Mouse (Mus musculus): Measurements from ENCODE around the gene Gimap8. TPM values are rescaled to one million over a fixed set of nuclear protein-coding genes. Genes with fewer than 3 reads are reported as not detected.

Gene Gimap8
- polyA plus RNA-seq, 1 experiment from 2014 or later, result 1.1 TPM

DNA sequence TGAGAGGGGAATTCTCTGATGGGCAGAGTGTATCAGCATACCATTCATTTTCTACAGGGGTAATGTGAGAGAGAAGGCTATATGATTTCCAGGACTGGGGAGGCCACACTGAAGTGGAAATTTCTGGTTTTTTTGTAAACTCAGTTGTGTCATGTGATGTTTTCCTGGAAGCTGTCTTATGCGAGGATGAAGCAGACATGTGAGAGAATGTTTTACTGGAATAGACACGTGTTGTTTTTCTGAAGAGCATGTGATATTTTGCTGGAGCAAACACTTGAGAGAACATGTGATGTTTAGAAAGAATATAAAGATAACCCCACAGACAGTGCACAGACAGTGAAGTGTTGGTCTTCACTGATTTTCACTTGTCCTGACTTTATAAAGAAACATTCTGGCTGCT is 8.5 kb upstream of the Gimap8 start:
- Histone ChIP-seq H3K27me3 (no peaks in the 10 kb centered on the region), H3K4me1 (no peaks in the 10 kb centered on the region), H3K4me3 (replicated peaks) (no peak overlapping the region), H3K36me3 (no peaks in the 10 kb centered on the region), H3K9me3 (replicated peaks) (no peaks in the 10 kb centered on the region), H3K9ac (no peak overlapping the region), H3K4me2 (replicated peaks) (no peak overlapping the region), H3K27ac (replicated peaks) (no peak overlapping the region)
- 64% methylated on average over 2 of the region's 2 CpGs for WGBS
- ATAC-seq (ENCODE audit: insufficient number of reproducible peaks, low FRiP score, low TSS enrichment, low read depth), result no peak

DNA sequence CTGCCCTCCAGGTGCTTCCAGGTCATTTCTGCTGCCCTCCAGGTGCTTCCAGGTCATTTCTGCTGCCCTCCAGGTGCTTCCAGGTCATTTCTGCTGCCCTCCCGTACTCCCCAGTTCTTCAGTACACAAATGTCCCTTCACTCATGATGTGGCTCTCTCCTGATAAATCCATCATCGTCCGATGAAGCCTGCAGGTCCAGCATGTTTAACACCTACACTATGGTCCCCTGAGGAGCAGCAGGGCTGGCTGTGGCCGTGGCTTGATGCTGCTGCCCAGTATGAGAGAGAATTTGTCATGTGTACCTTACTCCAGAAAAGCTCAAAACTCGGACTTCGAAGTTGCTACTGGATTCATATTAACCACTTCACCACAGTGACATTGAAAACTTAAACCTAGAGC is 5.6 kb upstream of the Gimap8 start:
- 71% methylated on average over 6 of the region's 6 CpGs for WGBS
- Histone ChIP-seq H3K27me3 (no peaks in the 10 kb centered on the region), H3K4me2 (replicated peaks) (no peak overlapping the region), H3K27ac (replicated peaks) (no peak overlapping the region), H3K4me3 (replicated peaks) (no peak overlapping the region), H3K9ac (no peak overlapping the region), H3K4me1 (no peaks in the 10 kb centered on the region), H3K9me3 (replicated peaks) (no peaks in the 10 kb centered on the region), H3K36me3 (no peaks in the 10 kb centered on the region)
- no peak for ATAC-seq (ENCODE audit: insufficient number of reproducible peaks, low FRiP score, low TSS enrichment, low read depth)

GRCm38 (mm10) chr6:48642764-48643292 is 4.2 kb upstream of the Gimap8 start:
- Histone ChIP-seq H3K9ac (no peak overlapping the region), H3K4me3 (replicated peaks) (no peak overlapping the region), H3K9me3 (replicated peaks) (no peaks in the 10 kb centered on the region), H3K27me3 (no peaks in the 10 kb centered on the region), H3K27ac (replicated peaks) (no peak overlapping the region), H3K4me1 (no peaks in the 10 kb centered on the region), H3K4me2 (replicated peaks) (no peak overlapping the region), H3K36me3 (no peaks in the 10 kb centered on the region)
- WGBS, result 20% methylated on average over 4 of the region's 4 CpGs
- no peak for ATAC-seq (ENCODE audit: insufficient number of reproducible peaks, low FRiP score, low TSS enrichment, low read depth)

DNA sequence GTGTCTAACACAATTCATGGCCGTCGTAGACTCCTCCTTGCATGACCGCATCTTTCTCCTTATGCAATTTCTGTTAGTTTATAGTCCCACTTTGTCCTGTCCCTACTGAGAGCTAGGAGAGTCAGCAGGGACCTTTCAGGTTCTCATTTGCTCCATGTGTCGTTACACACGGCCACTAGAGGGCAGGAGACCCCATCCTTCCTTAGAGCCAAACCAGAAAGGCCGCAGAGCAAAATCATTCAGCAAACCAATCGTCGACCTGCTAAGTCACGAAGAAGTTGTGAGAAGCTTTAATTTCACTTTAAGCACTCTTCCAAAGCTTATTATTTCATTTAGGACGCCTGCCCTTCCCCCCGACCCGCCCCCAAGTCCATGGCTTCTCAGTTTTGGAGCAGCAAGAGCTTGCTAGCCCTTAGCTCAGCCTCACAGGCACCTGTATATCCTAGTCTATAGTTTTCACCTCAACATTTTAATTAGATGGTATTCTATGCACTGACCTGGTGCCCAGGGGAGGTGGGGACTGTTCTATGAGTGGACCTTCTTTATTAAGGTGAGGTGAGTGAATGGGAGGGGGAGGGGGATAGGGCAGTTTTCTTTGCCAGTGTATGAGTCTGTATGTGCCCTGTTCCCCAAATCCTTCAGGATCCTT is 1.2 kb upstream of the Gimap8 start:
- 12% methylated on average over 12 of the region's 12 CpGs for WGBS
- Histone ChIP-seq H3K27me3 (no peaks in the 10 kb centered on the region), H3K4me1 (no peaks in the 10 kb centered on the region), H3K27ac (replicated peaks) (no peak overlapping the region), H3K4me3 (replicated peaks) (no peak overlapping the region), H3K9me3 (replicated peaks) (no peaks in the 10 kb centered on the region), H3K9ac (no peak overlapping the region), H3K36me3 (no peaks in the 10 kb centered on the region), H3K4me2 (replicated peaks) (no peak overlapping the region)
- ATAC-seq (ENCODE audit: insufficient number of reproducible peaks, low FRiP score, low TSS enrichment, low read depth), result no peak

DNA sequence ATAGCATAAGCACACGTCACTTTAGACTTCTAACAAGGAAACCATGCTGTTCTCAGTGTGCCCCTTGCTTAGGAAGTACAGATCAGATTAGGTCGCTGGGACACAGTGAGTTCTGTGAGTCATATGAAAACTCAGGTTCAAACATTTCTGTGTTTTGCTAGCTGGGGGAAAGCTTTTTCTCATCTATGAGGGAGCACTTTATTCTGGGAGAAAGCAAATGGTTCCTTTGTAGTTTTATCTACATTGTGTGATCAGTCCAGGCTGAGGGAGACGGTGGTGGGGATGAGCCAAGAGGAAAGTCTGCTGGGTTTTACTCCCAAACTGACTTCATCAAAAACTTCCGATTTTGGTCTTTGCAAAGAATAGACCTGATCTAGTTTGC is 734 bp upstream of the Gimap8 start:
- Histone ChIP-seq H3K27ac (replicated peaks) (no peak overlapping the region), H3K9ac (no peak overlapping the region), H3K4me2 (replicated peaks) (no peak overlapping the region), H3K9me3 (replicated peaks) (no peaks in the 10 kb centered on the region), H3K36me3 (no peaks in the 10 kb centered on the region), H3K4me3 (replicated peaks) (no peak overlapping the region), H3K27me3 (no peaks in the 10 kb centered on the region), H3K4me1 (no peaks in the 10 kb centered on the region)
- no peak for ATAC-seq (ENCODE audit: insufficient number of reproducible peaks, low FRiP score, low TSS enrichment, low read depth)
- 82% methylated on average over 4 of the region's 4 CpGs for WGBS

DNA sequence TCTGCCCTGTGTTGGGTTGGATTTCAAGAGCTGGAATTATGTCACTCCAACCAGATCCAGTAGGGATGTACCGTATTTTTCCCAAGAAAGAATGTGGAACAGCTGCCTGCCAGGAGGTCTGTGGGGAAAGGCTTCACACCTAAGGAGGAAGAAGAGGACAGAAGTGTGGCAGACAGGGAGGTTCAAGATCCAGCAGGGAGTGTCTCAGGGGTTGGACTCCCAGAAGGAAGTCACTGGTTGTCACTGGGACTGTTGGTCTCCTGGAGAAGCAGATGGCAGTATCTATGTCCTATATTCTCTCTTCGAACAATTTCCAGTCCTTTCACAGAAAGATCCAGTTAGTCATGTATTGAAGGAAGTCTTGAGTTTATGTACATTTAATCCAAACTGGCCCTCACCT is 577 bp downstream of the Gimap8 start:
- no peaks in the 10 kb centered on the region for H3K36me3 ChIP-seq
- H3K4me3 ChIP-seq (replicated peaks), result no peak overlapping the region
- no peaks in the 10 kb centered on the region for H3K9me3 ChIP-seq (replicated peaks)
- WGBS, result 70% methylated on average over 2 of the region's 2 CpGs
- no peak overlapping the region for H3K4me2 ChIP-seq (replicated peaks)
- H3K27me3 ChIP-seq, result no peaks in the 10 kb centered on the region
- H3K4me1 ChIP-seq, result no peaks in the 10 kb centered on the region
- no peak for ATAC-seq (ENCODE audit: insufficient number of reproducible peaks, low FRiP score, low TSS enrichment, low read depth)
- H3K9ac ChIP-seq, result no peak overlapping the region
- no peak overlapping the region for H3K27ac ChIP-seq (replicated peaks)

DNA sequence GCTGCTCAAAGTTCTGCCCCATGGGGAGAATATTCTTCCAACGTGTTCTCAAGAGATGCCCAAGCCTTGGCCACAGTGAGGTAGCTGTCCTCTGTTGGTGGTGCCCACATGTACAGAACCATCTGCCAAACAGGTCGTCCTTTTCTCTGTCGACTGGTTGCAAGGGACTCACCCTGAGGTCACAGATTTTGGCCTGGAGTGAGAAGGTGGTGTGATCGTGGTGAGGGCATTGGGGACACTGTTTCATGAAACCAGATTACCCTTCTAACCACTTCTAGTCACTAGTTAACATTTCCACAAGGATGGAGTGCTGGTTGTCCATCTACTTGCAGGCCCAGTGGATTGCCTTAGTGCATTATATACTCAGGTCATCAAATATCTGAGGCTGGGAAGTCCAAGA is 1.7 kb downstream of the Gimap8 start:
- H3K4me3 ChIP-seq (replicated peaks), result no peak overlapping the region
- no peaks in the 10 kb centered on the region for H3K36me3 ChIP-seq
- H3K27me3 ChIP-seq, result no peaks in the 10 kb centered on the region
- 78% methylated on average over 4 of the region's 4 CpGs for whole genome bisulfite sequencing
- H3K9me3 ChIP-seq (replicated peaks), result no peaks in the 10 kb centered on the region
- H3K27ac ChIP-seq (replicated peaks), result no peak overlapping the region
- no peak for ATAC-seq (ENCODE audit: insufficient number of reproducible peaks, low FRiP score, low TSS enrichment, low read depth)
- H3K4me1 ChIP-seq, result no peaks in the 10 kb centered on the region
- no peak overlapping the region for H3K4me2 ChIP-seq (replicated peaks)
- no peak overlapping the region for H3K9ac ChIP-seq

- WGBS, result 83% methylated on average over 9 of the region's 9 CpGs
- Histone ChIP-seq H3K36me3 (no peaks in the 10 kb centered on the region), H3K27ac (replicated peaks) (no peak overlapping the region), H3K4me3 (replicated peaks) (no peak overlapping the region), H3K27me3 (no peaks in the 10 kb centered on the region), H3K9ac (no peak overlapping the region), H3K4me1 (no peaks in the 10 kb centered on the region), H3K9me3 (replicated peaks) (no peaks in the 10 kb centered on the region), H3K4me2 (replicated peaks) (no peak overlapping the region)
- no peak for ATAC-seq (ENCODE audit: insufficient number of reproducible peaks, low FRiP score, low TSS enrichment, low read depth)
Observed at GRCm38 (mm10) chr6:48650041-48650440, 3.0 kb downstream of the Gimap8 start.

DNA sequence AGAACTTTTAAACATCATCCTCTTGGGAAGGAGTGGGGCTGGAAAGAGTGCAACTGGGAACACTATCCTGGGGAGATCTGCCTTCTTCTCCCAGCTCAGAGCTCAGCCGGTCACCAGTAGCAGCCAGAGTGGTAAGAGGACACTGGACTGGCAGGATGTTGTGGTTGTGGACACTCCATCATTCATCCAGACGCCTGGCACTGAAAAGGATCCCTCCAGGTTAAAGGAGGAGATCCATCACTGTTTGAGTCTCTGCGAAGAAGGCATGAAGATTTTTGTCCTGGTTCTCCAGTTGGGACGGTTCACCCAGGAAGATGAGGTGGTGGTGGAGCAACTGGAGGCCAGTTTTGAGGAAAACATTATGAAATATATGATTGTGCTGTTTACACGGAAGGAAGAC is 11.7 kb downstream of the Gimap8 start:
- H3K36me3 ChIP-seq, result no peaks in the 10 kb centered on the region
- WGBS, result 77% methylated on average over 5 of the region's 5 CpGs
- no peak overlapping the region for H3K4me3 ChIP-seq (replicated peaks)
- no peak overlapping the region for H3K9ac ChIP-seq
- no peak overlapping the region for H3K4me2 ChIP-seq (replicated peaks)
- no peak for ATAC-seq (ENCODE audit: insufficient number of reproducible peaks, low FRiP score, low TSS enrichment, low read depth)
- no peaks in the 10 kb centered on the region for H3K27me3 ChIP-seq
- H3K9me3 ChIP-seq (replicated peaks), result no peaks in the 10 kb centered on the region
- H3K27ac ChIP-seq (replicated peaks), result no peak overlapping the region
- no peaks in the 10 kb centered on the region for H3K4me1 ChIP-seq

DNA sequence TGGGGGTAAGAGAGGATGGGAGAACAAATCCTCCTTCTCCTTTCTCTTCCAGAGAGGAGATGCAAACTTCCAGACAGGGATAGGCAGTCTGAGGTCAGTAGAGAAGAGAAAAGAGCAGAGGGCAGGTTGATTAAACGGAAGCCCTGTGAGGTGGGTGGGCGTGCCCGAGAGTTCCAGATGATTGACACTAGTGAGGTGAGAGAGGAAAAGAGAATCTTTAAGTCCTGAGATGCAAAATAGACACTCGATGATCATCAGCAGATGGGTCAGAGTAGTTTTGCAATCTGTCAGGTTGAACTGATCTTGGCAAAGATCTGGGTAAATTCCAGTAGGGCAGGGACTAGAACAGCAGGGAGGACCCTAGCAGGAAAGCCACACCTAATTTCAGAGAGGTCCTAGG is 17.7 kb downstream of the Gimap8 start:
- no peak for ATAC-seq (ENCODE audit: insufficient number of reproducible peaks, low FRiP score, low TSS enrichment, low read depth)
- H3K27me3 ChIP-seq, result no peaks in the 10 kb centered on the region
- H3K4me1 ChIP-seq, result no peaks in the 10 kb centered on the region
- WGBS, result 75% methylated on average over 4 of the region's 4 CpGs
- no peak overlapping the region for H3K4me2 ChIP-seq (replicated peaks)
- H3K4me3 ChIP-seq (replicated peaks), result no peak overlapping the region
- no peaks in the 10 kb centered on the region for H3K36me3 ChIP-seq
- H3K9me3 ChIP-seq (replicated peaks), result no peaks in the 10 kb centered on the region
- H3K27ac ChIP-seq (replicated peaks), result no peak overlapping the region
- H3K9ac ChIP-seq, result no peak overlapping the region

GRCm38 (mm10) chr6:48665471-48665870 is 18.4 kb downstream of the Gimap8 start:
- H3K4me3 ChIP-seq (replicated peaks), result no peak overlapping the region
- H3K9me3 ChIP-seq (replicated peaks), result no peaks in the 10 kb centered on the region
- no peaks in the 10 kb centered on the region for H3K4me1 ChIP-seq
- H3K27me3 ChIP-seq, result no peaks in the 10 kb centered on the region
- no peak for ATAC-seq (ENCODE audit: insufficient number of reproducible peaks, low FRiP score, low TSS enrichment, low read depth)
- no peak overlapping the region for H3K27ac ChIP-seq (replicated peaks)
- H3K36me3 ChIP-seq, result no peaks in the 10 kb centered on the region
- H3K9ac ChIP-seq, result no peak overlapping the region
- WGBS, result 92% methylated on average over 9 of the region's 9 CpGs
- H3K4me2 ChIP-seq (replicated peaks), result no peak overlapping the region

DNA sequence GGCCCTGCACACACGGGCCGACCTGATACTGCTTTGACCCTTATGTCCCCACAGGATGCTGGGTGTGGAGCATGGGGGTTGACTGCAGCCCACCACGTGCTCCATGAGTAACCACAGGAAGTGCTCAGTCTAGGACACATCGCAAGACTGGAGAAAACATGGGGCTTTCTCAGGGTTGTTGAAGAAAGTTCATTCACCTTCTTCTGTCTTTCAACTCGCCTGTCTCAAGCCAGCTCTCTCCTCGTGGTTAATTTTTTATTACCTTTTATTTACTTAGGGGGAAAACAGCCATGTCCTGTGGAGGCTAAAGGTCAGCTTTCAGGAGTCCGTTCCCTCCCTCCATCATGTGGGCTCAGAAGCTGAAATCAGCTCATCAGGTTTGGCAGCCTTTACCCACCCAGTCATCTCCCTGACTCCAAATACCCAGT is 19.1 kb downstream of the Gimap8 start:
- H3K27ac ChIP-seq (replicated peaks), result no peak overlapping the region
- H3K27me3 ChIP-seq, result no peaks in the 10 kb centered on the region
- no peaks in the 10 kb centered on the region for H3K4me1 ChIP-seq
- no peak for ATAC-seq (ENCODE audit: insufficient number of reproducible peaks, low FRiP score, low TSS enrichment, low read depth)
- no peaks in the 10 kb centered on the region for H3K9me3 ChIP-seq (replicated peaks)
- 51% methylated on average over 7 of the region's 7 CpGs for WGBS
- no peaks in the 10 kb centered on the region for H3K36me3 ChIP-seq
- no peak overlapping the region for H3K4me2 ChIP-seq (replicated peaks)
- H3K9ac ChIP-seq, result no peak overlapping the region
- no peak overlapping the region for H3K4me3 ChIP-seq (replicated peaks)
